Mouse (Mus musculus) right cerebral cortex, postnatal 36 days (tissue): ENCODE measurements around the gene Mmp17.

Experiments used
- DNase-seq, 2 experiments: peaks; one replicate each; pipeline ENCODE4 v3.0.0; 2022; ENCODE audit warnings: low spot score in 2 of 2, mixed read lengths in 1 of 2

Mmp17 gene

GRCm38 (mm10) chr5:129583761-129584582 lies at the start of gene Mmp17:
Mmp17 (plus strand) TSS chr5:129584169.
- DNase-seq, result peak; percentile 84 to 88

- peak; percentile 68 to 86 for DNase-seq
Observed at GRCm38 (mm10) chr5:129534500-129534899, 49.5 kb upstream of the Mmp17 start.

GRCm38 (mm10) chr5:129535021-129535420 lies 48.9 kb upstream of the Mmp17 start:
- DNase-seq, result no peak

- no peak for DNase-seq
Observed at GRCm38 (mm10) chr5:129535431-129535830, 48.5 kb upstream of the Mmp17 start.

GRCm38 (mm10) chr5:129538826-129539225 lies 45.1 kb upstream of the Mmp17 start:
- peak in 1 of 2 experiments; percentile 62 for DNase-seq

GRCm38 (mm10) chr5:129542236-129542635 lies 41.7 kb upstream of the Mmp17 start:
- DNase-seq, result no peak

GRCm38 (mm10) chr5:129545787-129546186 lies 38.2 kb upstream of the Mmp17 start:
- no peak for DNase-seq

- no peak for DNase-seq
Observed at GRCm38 (mm10) chr5:129549716-129550115, 34.3 kb upstream of the Mmp17 start.

GRCm38 (mm10) chr5:129550790-129551189 lies 33.2 kb upstream of the Mmp17 start:
- no peak for DNase-seq

- no peak for DNase-seq
Observed at GRCm38 (mm10) chr5:129551991-129552390, 32.0 kb upstream of the Mmp17 start.

- peak in 1 of 2 experiments; percentile 30 for DNase-seq
Observed at GRCm38 (mm10) chr5:129553642-129554041, 30.3 kb upstream of the Mmp17 start.

GRCm38 (mm10) chr5:129558591-129558990 lies 25.4 kb upstream of the Mmp17 start:
- no peak for DNase-seq

- no peak for DNase-seq
Observed at GRCm38 (mm10) chr5:129559283-129559682, 24.7 kb upstream of the Mmp17 start.

- no peak for DNase-seq
Observed at GRCm38 (mm10) chr5:129562342-129562741, 21.6 kb upstream of the Mmp17 start.

GRCm38 (mm10) chr5:129568596-129568995 lies 15.4 kb upstream of the Mmp17 start:
- DNase-seq, result peak in 1 of 2 experiments; percentile 47

- DNase-seq, result no peak
Observed at GRCm38 (mm10) chr5:129578201-129578600, 5.8 kb upstream of the Mmp17 start.

- peak; percentile 51 to 63 for DNase-seq
Observed at GRCm38 (mm10) chr5:129580046-129580445, 3.9 kb upstream of the Mmp17 start.

GRCm38 (mm10) chr5:129580572-129580971 lies 3.4 kb upstream of the Mmp17 start:
- peak; percentile 61 to 72 for DNase-seq

GRCm38 (mm10) chr5:129581015-129581414 lies 3.0 kb upstream of the Mmp17 start:
- DNase-seq, result peak; percentile 75 to 82

GRCm38 (mm10) chr5:129583331-129583730 lies 638 bp upstream of the Mmp17 start:
- peak in 1 of 2 experiments; percentile 40 for DNase-seq

- DNase-seq, result peak in 1 of 2 experiments; percentile 26
Observed at GRCm38 (mm10) chr5:129584583-129585541, 893 bp downstream of the Mmp17 start.

GRCm38 (mm10) chr5:129586016-129586415 lies 2.0 kb downstream of the Mmp17 start:
- DNase-seq, result peak; percentile 62 to 66
